Mouse (Mus musculus) A20 (cell line): ENCODE results near the gene Tesc.

Experiments used
- DNase-seq: peaks from one replicate; pipeline ENCODE4 v3.0.0-alpha.2; 2011; ENCODE audit warnings: low read depth, low spot score

The Tesc gene

GRCm38 (mm10) chr5:118105536-118105935 lies 78.0 kb downstream of the Tesc start:
- no peak for DNase-seq

- no peak for DNase-seq
Measured at GRCm38 (mm10) chr5:118106667-118107066, 79.1 kb downstream of the Tesc start.

- no peak for DNase-seq
Measured at GRCm38 (mm10) chr5:118108124-118108793, 80.7 kb downstream of the Tesc start.

- no peak for DNase-seq
Measured at GRCm38 (mm10) chr5:118108794-118109440, 81.4 kb downstream of the Tesc start.
